Mouse (Mus musculus): ENCODE measurements around the gene Prss23. TPM values are rescaled to one million over a fixed set of nuclear protein-coding genes. Genes with fewer than 3 reads are reported as not detected.

The Prss23 gene
- polyA plus RNA-seq, 1 experiment from 2014 or later, result 86.6 TPM

DNA sequence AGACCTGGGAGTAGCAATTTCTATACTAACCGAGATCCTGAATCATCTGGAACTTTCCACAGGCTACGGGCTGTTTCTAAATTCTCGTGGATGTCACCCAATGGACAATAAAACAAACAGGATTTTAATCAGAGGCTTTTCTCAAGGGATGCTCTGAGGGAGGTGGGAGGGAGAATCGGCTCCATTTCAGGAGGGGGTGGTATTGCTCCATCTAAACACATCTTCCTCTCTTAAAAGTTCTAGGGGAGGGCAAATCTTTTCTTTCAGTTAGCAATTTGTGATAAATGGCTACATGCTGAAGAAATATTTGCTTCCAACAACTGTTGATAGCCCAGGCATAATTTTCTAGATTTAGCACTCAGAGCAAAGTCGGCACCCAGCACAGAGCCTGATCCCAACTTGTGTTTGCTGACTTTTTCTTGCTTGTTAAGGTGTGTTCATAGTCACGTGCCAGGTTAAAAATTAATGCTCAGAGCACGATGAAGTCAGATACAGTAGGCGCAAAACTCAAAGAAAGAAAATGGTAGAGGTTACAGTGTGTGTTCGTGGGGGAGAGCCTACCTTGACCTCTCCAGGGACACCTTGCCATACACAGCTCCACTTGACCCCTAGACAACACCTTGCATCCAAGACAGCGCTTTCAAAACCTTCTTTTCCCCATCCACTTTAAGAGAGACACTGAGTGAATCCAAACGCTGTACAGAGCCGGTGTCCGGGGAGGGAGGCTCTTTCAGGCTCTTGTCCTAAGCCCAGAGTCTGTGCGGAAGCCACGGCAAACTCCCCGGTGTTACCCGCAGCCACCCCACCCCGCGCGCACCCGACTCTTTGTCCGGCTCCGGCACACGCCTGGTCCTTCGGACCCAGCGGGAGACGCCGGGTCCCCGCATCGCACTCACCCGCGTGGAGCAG lies 10.2 kb downstream of the Prss23 start:
- ATAC-seq, result peak; percentile 23
- peak; percentile 36 for DNase-seq (ENCODE audit: low spot score)
- Histone ChIP-seq H3K4me2 (replicated peaks; ENCODE audit: low read depth, low read length) (peak overlapping the region; percentile 95), H3K4me1 (ENCODE audit: insufficient read depth, low read depth, low read length) (no peaks in the 10 kb centered on the region), H3K27me3 (replicated peaks; ENCODE audit: insufficient read depth, low read length) (peaks cover 4% of the 10 kb centered on the region; the same call in 1 of the 2 replicates), H3K9ac (replicated peaks; ENCODE audit: low read depth) (peak overlapping the region; percentile 23; the same call in 1 of the 2 replicates), H3K27ac (ENCODE audit: low read length) (no peak overlapping the region), H3K36me3 (ENCODE audit: insufficient read depth, low read length) (no peaks in the 10 kb centered on the region), H3K9me3 (ENCODE audit: low read length) (no peaks in the 10 kb centered on the region), H3K4me3 (ENCODE audit: low read depth, low read length) (peak overlapping the region; percentile 59)
- WGBS, result 7% methylated on average over 24 of the region's 32 CpGs
- TF ChIP-seq CTCF (IDR thresholded peaks at IDR 0.05), result no peak
- no peak; the same call in 1 of the 2 replicates for TF ChIP-seq EP300 (IDR thresholded peaks at IDR 0.05)

DNA sequence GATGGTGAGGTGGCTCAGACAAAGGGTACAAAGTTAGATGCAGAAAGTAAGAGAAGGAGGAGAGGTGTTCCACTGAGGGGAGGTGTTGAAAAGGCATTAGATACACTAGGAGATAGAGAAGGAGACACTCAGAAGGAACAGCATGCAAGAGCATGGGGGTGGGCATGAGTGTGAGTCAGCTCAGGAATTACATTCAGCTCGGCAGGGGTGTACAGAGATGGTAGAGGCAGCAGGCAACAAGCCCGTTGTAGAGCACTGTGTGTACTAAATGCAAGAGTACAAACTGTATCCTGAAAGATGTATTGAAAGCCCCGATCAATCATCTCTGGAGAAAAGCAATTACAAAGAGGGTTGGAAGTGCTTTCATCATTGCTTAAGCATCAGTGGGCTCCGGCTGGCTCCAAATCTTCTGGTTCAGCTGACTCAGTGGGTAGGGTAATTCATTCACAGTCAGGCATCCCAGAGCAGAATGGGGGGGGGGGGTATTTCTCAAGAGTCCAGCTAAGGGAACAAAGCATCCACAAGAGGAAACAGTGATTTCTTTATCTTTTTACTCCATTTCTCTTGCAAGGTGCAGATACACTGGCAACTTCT lies 15.0 kb downstream of the Prss23 start:
- WGBS, result 77% methylated on average over 4 of the region's 4 CpGs
- DNase-seq (ENCODE audit: low spot score) (no peak), ATAC-seq (no peak)
- H3K36me3 ChIP-seq (ENCODE audit: insufficient read depth, low read length), result no peaks in the 10 kb centered on the region; the same call in 1 of the 2 replicates
- peaks cover 4% of the 10 kb centered on the region; the same call in 1 of the 2 replicates for H3K27me3 ChIP-seq (replicated peaks; ENCODE audit: insufficient read depth, low read length)
- H3K9me3 ChIP-seq (ENCODE audit: low read length), result no peaks in the 10 kb centered on the region
- no peak for TF ChIP-seq CTCF (IDR thresholded peaks at IDR 0.05)
- TF ChIP-seq EP300 (IDR thresholded peaks at IDR 0.05), result no peak
- no peaks in the 10 kb centered on the region for H3K4me1 ChIP-seq (ENCODE audit: insufficient read depth, low read depth, low read length)
- H3K9ac ChIP-seq (replicated peaks; ENCODE audit: low read depth), result no peak overlapping the region
- no peak overlapping the region for H3K4me3 ChIP-seq (ENCODE audit: low read depth, low read length)
- H3K27ac ChIP-seq (ENCODE audit: low read length), result no peak overlapping the region
- H3K4me2 ChIP-seq (replicated peaks; ENCODE audit: low read depth, low read length), result no peak overlapping the region

DNA sequence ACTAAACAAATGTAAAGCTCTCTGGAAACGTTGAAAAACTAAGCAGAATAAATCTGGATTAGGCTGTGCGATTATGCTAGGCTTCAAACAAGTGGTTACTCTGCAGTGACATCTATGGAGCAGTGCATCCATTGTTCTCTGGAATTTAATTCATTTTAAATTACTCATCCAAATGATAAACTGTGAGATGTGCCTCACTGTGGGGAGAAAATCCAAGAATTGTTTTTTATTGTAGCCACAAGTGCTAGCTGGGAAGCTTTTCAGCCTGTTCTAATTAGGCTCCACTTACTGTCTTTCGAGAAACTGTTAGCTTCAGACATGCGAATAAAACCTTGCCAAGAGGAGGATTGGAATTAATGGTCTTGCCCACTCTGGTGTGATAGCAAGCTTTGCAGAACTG lies 18.3 kb downstream of the Prss23 start:
- Histone ChIP-seq H3K4me1 (ENCODE audit: insufficient read depth, low read depth, low read length) (no peaks in the 10 kb centered on the region), H3K27ac (ENCODE audit: low read length) (no peak overlapping the region), H3K36me3 (ENCODE audit: insufficient read depth, low read length) (no peaks in the 10 kb centered on the region; the same call in 1 of the 2 replicates), H3K27me3 (replicated peaks; ENCODE audit: insufficient read depth, low read length) (peaks cover under 1% of the 10 kb centered on the region; the same call in 1 of the 2 replicates), H3K9ac (replicated peaks; ENCODE audit: low read depth) (no peak overlapping the region), H3K4me3 (ENCODE audit: low read depth, low read length) (no peak overlapping the region), H3K4me2 (replicated peaks; ENCODE audit: low read depth, low read length) (no peak overlapping the region), H3K9me3 (ENCODE audit: low read length) (no peaks in the 10 kb centered on the region)
- no peak for ATAC-seq
- DNase-seq (ENCODE audit: low spot score), result no peak
- no peak for TF ChIP-seq CTCF (IDR thresholded peaks at IDR 0.05)
- TF ChIP-seq EP300 (IDR thresholded peaks at IDR 0.05), result no peak
- WGBS, result 70% methylated on average over 4 of the region's 4 CpGs

DNA sequence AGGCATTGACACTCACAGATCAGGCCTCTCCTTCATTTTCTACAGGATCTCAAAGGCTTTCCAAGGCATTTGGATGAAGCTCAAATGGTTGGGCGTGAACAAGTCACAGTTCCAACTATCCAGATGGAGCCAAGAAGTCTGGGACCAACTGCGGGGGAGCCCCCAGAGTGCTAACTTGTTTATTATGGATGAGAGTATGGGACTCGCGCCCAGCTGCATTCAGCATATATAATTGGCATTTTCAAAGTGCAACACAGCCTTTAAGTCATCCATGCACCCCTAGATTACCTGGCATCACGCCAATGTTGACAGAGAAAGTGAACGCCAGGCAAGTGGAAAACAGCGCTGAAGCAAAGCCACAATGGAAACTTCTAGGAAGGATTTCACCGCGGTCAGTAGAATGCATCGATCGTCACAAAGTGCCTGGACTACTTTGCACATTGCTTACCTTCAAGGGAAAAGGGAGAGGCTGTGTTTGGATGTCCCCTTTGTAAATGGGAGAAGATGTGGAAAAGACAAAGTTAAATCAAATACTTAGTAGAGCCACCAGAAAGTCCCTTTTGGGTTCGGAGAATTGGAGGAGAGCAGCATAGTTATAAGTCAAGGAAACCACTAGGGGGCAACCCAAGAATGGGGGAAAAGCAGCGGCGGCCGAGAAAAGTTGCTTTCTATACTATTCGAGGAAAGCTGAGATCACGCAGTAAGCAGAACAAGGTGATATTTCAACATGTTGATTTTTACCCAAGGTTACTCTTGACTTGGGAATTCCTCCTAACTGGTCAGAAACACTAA lies 27.3 kb downstream of the Prss23 start:
- Histone ChIP-seq H3K9me3 (ENCODE audit: low read length) (no peaks in the 10 kb centered on the region), H3K27me3 (replicated peaks; ENCODE audit: insufficient read depth, low read length) (no peaks in the 10 kb centered on the region), H3K4me3 (ENCODE audit: low read depth, low read length) (no peak overlapping the region), H3K27ac (ENCODE audit: low read length) (no peak overlapping the region), H3K4me1 (ENCODE audit: insufficient read depth, low read depth, low read length) (no peaks in the 10 kb centered on the region), H3K36me3 (ENCODE audit: insufficient read depth, low read length) (no peaks in the 10 kb centered on the region), H3K9ac (replicated peaks; ENCODE audit: low read depth) (no peak overlapping the region), H3K4me2 (replicated peaks; ENCODE audit: low read depth, low read length) (peak overlapping the region; percentile 11; the same call in 1 of the 2 replicates)
- 22% methylated on average over 17 of the region's 17 CpGs for WGBS
- DNase-seq (ENCODE audit: low spot score) (peak; percentile 89), ATAC-seq (peak; percentile 55)
- TF ChIP-seq EP300 (IDR thresholded peaks at IDR 0.05), result 0 out of 2 replicates have a peak, but pooled peaks have one; percentile 18
- peak; percentile 81 for TF ChIP-seq CTCF (IDR thresholded peaks at IDR 0.05)

DNA sequence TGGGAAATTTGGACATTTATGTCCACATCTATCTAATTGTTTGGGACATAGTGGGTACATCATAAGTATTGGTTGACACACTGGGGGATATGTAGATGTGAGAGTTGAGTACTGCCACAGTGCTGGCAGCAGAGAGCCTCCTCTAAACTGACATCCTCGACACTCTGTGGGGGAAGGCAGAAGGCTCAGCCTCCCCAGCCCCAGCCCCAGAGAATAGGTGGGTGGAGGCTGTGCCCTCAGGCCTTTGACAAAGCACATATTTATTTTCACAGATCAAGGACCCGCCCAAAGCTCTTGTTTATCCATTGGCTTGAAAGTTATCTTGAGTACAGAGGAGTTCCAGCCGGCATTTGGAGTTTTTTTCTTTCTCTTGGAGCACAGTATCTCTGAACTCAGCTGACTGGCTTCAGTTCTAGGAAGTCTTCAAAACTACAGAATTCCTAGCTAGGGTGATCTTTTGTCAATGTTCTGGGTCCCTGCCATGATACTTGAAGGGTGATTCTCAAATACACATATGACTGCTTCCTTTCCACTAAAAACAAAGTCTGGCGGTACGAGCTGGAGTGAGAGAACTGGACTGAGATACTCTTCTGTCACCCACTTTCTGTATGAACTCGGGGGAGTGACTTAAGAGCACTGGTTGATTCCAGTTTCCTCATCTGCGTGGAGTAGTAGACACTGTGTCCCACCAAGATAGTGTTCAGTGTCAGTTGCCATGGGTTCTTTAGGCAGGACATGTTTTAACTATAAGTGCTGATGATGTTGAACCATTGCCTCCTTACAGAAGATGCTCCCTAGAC lies 43.0 kb downstream of the Prss23 start:
- no peak overlapping the region for H3K4me3 ChIP-seq (ENCODE audit: low read depth, low read length)
- peak; percentile 82 for DNase-seq (ENCODE audit: low spot score)
- no peak overlapping the region for H3K9ac ChIP-seq (replicated peaks; ENCODE audit: low read depth)
- no peaks in the 10 kb centered on the region for H3K36me3 ChIP-seq (ENCODE audit: insufficient read depth, low read length)
- H3K27me3 ChIP-seq (replicated peaks; ENCODE audit: insufficient read depth, low read length), result no peaks in the 10 kb centered on the region
- H3K27ac ChIP-seq (ENCODE audit: low read length), result peak overlapping the region; percentile 11; the same call in 1 of the 2 replicates
- 19% methylated on average over 7 of the region's 7 CpGs for WGBS
- peak; percentile 82 for ATAC-seq
- H3K4me1 ChIP-seq (ENCODE audit: insufficient read depth, low read depth, low read length), result 0 out of 2 replicates have a peak, but pooled peaks cover 6% of the 10 kb centered on the region
- no peaks in the 10 kb centered on the region for H3K9me3 ChIP-seq (ENCODE audit: low read length)
- TF ChIP-seq CTCF (IDR thresholded peaks at IDR 0.05) (no peak), EP300 (IDR thresholded peaks at IDR 0.05) (peak; percentile 83)
- no peak overlapping the region for H3K4me2 ChIP-seq (replicated peaks; ENCODE audit: low read depth, low read length)
